Mouse (Mus musculus) kidney, adult 18-20 months (tissue): ENCODE data around the gene Akirin2.

Source experiments
- DNase-seq: peaks from one replicate; pipeline ENCODE4 v3.0.0; 2021

Akirin2 gene

GRCm38 (mm10) chr4:34603123-34603522 lies 52.4 kb downstream of the Akirin2 start:
- no peak for DNase-seq

DNA sequence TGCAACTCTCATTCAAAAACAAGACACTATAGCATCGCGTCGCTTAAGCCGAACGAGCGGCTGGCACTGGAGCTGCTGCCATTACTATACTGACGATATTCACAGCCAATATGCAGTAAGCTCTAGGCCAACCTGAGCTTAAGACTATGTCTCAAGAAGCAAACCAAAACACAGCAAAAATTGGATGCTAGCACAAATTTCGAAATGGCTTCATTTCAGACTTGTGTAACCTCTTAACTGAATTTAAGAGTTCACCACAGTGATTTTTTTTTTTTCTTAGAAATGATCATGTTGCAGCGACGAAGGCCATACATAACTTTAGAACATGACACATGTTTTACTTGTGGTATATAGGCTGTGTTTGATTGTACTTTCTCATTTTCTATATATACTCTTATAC lies 55.9 kb downstream of the Akirin2 start:
- DNase-seq, result no peak

- peak; percentile 53 for DNase-seq
Measured at GRCm38 (mm10) chr4:34613571-34614145, 62.9 kb downstream of the Akirin2 start.

DNA sequence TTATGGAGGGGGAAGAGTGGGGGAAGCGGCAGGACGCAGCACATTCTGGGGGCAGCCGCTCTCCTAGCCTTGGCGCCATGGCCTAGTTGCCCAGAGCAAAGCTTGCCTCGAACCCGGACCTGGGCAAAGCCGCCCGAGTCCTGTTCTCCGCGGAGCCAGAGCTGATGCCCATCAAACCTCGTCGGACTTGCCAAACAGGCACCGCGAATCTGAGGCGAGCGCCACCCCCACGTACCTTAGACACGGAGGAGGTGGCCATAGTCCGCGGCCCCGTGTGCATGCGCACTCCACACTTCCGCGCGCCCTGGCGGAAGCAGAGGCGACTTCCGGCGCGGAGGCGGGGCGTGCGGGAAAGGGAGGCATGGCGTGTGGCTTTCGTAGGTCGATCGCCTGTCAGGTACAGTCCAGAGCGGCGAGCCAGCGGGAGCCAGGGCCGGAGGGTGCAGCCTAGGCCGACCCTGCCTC lies 63.9 kb downstream of the Akirin2 start, which contains the start of the genes Orc3 and Rars2:
TSS of gene Orc3 (minus strand) at position 315 of the 465 bp plus-strand sequence.
TSS of gene Rars2 (plus strand) at position 328 of the 465 bp plus-strand sequence.
- DNase-seq, result peak; percentile 95

- DNase-seq, result peak; percentile 36
Measured at GRCm38 (mm10) chr4:34615303-34615702, 64.6 kb downstream of the Akirin2 start.

DNA sequence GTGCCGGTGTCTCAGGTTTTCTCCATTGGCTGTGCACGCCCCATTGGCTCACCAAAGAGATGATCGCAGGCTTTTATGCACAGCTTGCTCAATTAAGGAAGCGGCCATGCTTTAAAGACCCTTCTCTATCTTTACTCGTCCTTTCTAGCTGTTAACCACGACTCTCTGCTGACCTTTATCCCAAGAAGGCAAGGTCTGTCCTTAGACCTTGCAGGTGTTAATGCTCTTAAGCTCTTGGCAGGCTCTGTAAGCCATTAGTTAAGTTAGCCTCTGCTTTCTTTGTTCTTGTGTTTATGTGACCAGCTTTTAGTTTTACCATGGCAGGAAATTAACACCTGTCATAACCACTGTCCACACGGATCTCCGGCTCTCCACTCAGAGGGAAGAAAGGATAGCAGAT lies 65.4 kb downstream of the Akirin2 start:
- DNase-seq, result no peak
